Mouse (Mus musculus): ENCODE data around the gene Hspa4l.

DNA sequence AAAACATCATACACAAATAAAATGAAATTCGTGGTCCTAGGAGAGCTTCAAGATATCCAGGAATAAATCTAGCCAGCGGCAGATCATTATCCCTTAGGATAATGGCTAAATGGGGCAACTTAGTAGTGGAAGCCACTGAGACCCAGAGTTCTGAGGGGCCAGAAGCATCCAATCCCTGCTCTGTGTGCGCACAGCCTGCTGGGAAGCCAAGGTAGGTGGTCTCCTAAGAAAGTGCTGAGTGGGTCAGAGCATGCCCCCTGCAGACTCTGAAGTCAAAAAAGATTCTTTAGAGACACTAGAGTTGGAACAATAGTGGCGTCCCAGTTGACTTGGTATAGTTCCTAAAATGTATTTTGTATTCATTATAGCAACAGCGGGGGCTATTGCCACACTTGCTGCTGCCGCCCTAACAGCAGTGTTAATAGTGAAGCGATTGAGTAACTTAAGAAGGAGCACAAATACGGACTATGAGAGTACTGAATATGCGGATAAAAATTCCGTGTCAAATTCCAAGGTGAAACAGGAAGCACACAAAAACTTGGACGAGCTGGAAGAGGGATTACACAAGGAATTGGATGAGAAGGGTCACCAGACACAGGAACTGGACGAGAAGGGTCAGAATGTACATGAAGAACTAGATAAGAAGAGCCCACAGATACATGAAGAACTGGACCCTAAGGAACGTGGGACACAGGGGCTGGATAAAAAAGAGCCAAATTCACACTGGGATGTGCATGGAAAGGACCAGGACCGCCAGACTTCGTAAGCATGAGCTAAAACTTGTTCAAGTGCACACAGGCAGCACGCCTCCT lies at the start of gene Hspa4l:
- TF ChIP-seq CTCF (IDR thresholded peaks at IDR 0.05; ENCODE audit: low read depth), result no peak
- no peak for TF ChIP-seq EP300 (IDR thresholded peaks at IDR 0.05; ENCODE audit: low read depth)
